Mouse (Mus musculus): ENCODE data around the gene Gm8660. TPM values are rescaled to one million over a fixed set of nuclear protein-coding genes. Genes with fewer than 3 reads are reported as not detected.

Gm8660 gene
- not detected for total RNA-seq (2023)

GRCm38 (mm10) chr7:22370939-22371338 lies at the start of gene Gm8660:
TSS of gene Gm8660 (minus strand) at chr7:22371039.

GRCm38 (mm10) chr7:22413283-22413682 lies 42.4 kb upstream of the Gm8660 start, which contains the start of gene Vmn1r148:
TSS of gene Vmn1r148 (plus strand) at chr7:22413583.

GRCm38 (mm10) chr7:22329617-22330016 lies 41.2 kb downstream of the Gm8660 start, which contains the start of gene Gm4187:
TSS of gene Gm4187 (minus strand) at chr7:22329717.

Other genes starting within 250 kb of the Gm8660 start
- gene Gm10666, start 236.3 kb downstream of the Gm8660 start, total RNA-seq (2023) = not detected
- gene Vmn1r142, start 207.0 kb downstream of the Gm8660 start, total RNA-seq (2023) = not detected
- gene Vmn1r143, start 181.7 kb downstream of the Gm8660 start, total RNA-seq (2023) = not detected
- gene Gm8653, start 169.8 kb downstream of the Gm8660 start, total RNA-seq (2023) = not detected
- gene Gm8453, start 141.6 kb downstream of the Gm8660 start, total RNA-seq (2023) = not detected
- gene Gm4187, start 41.3 kb downstream of the Gm8660 start, total RNA-seq (2023) = not detected
- not detected for gene Vmn1r148, start 42.5 kb upstream of the Gm8660 start, total RNA-seq (2023)
- not detected for gene Vmn1r149, start 67.2 kb upstream of the Gm8660 start, total RNA-seq (2023)
- not detected for gene Gm10665, start 93.0 kb upstream of the Gm8660 start, total RNA-seq (2023)
- not detected for gene Vmn1r151, start 128.6 kb upstream of the Gm8660 start, total RNA-seq (2023)
- gene Vmn1r152, start 151.9 kb upstream of the Gm8660 start, total RNA-seq (2023) = not detected
- not detected for gene Gm8677, start 163.8 kb upstream of the Gm8660 start, total RNA-seq (2023)
- gene Gm4201, start 194.3 kb upstream of the Gm8660 start, total RNA-seq (2023) = not detected
- not detected for gene Gm4565, start 217.1 kb upstream of the Gm8660 start, total RNA-seq (2023)